Mouse (Mus musculus): Measurements from ENCODE around the gene Vstm4.

The Vstm4 gene

DNA sequence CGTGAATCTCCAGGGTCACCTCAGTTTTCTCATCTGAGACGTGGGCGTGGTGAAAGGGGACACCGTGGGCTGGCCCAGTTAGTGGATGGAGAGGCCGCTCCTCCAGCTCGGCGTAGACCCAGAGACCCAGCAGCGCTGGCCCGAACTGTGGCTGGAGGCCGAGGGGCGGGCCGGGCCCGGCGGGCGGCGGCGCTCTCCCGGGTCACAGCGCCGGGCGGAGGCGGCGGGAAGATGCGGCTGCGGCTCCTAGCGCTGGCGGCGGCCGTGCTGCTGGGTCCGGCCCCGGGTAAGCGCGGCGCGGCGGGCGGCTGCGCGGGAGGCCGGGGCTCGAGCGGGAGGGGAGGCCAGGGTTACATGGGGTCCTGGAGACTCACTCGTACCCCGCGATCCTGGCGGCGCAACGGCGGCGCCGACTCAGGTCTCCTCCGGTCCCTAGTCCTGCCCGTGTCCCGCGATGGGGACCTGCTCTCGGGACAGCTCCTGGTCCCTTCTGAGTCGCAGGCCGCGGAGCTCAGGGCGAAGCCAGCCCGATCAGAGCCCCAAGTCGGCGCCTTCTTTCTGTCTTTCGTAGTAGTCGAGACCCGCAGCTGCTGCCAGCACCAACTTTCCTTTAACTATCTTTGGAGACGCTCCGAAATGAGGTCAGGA lies at the start of gene Vstm4:
Vstm4 (plus strand) TSS at position 76 of the 648 bp plus-strand sequence.
- peak; percentile 45 for DNase-seq (ENCODE audit: low read depth, low spot score)

GRCm38 (mm10) chr14:32810111-32810510 lies 46.4 kb upstream of the Vstm4 start:
- DNase-seq (ENCODE audit: low read depth, low spot score), result no peak

DNA sequence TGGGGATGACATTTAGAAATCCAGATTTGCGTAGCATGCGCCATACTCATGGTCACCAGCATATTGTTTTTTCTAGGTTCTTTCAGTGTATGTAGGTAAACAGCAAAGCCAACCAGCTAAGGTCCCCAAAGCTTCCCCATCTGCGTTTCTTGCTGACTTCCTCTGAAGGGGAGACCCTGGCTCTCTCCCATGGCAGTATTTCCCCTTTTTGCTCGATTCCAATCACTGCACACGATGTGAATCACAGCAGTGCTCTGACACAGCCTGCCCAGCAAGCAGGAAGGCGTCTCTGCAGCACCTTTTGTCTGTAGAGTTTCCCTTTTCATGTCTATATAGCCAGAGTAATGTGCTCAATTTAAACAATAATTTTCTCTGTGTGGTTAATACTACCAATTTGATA lies 44.1 kb upstream of the Vstm4 start:
- DNase-seq (ENCODE audit: low read depth, low spot score), result no peak

- no peak for DNase-seq (ENCODE audit: low read depth, low spot score)
Observed at GRCm38 (mm10) chr14:32814961-32815360, 41.6 kb upstream of the Vstm4 start.

- no peak for DNase-seq (ENCODE audit: low read depth, low spot score)
Observed at GRCm38 (mm10) chr14:32816533-32816932, 40.0 kb upstream of the Vstm4 start.

DNA sequence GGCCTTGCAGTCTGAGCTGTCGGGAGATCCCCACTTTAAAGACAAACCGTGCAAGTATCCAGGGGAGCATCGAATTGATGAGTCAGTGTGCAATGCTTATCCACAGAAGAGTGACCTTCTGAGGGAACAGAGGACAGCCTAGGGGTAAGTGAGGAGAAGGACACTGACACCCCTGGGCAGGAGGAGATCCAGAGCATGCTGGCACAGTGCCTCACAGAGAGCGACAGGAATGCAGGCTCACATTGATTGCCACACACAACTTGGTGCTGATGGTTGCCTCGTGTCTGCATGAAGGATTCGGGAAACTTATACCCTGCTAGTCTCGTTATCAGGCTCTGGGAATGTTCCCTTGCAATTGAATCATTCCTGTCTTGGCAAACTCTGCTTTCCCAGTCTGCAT lies 39.3 kb upstream of the Vstm4 start:
- DNase-seq (ENCODE audit: low read depth, low spot score), result no peak

- no peak for DNase-seq (ENCODE audit: low read depth, low spot score)
Observed at GRCm38 (mm10) chr14:32819297-32819696, 37.3 kb upstream of the Vstm4 start.

- DNase-seq (ENCODE audit: low read depth, low spot score), result no peak
Observed at GRCm38 (mm10) chr14:32822812-32823211, 33.7 kb upstream of the Vstm4 start.

DNA sequence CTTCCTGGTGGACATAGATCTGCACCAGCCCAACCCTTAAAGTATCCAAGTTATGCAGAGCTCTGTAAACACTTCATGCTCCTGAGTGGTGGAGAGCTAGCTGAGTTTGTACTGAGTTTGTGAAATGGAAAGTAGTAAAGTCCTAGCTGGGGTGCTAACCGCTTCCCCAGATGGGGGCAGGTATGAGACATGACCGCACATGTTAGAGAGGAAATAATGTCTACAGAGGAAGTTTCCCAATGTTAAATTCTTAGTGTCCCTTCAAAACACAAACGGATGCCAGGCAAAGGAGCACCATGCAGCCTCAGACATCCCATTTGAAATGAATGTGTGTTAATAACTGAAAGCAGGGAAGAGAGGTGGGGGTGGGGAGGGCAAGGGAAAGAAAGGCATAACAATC lies 32.7 kb upstream of the Vstm4 start:
- DNase-seq (ENCODE audit: low read depth, low spot score), result no peak

DNA sequence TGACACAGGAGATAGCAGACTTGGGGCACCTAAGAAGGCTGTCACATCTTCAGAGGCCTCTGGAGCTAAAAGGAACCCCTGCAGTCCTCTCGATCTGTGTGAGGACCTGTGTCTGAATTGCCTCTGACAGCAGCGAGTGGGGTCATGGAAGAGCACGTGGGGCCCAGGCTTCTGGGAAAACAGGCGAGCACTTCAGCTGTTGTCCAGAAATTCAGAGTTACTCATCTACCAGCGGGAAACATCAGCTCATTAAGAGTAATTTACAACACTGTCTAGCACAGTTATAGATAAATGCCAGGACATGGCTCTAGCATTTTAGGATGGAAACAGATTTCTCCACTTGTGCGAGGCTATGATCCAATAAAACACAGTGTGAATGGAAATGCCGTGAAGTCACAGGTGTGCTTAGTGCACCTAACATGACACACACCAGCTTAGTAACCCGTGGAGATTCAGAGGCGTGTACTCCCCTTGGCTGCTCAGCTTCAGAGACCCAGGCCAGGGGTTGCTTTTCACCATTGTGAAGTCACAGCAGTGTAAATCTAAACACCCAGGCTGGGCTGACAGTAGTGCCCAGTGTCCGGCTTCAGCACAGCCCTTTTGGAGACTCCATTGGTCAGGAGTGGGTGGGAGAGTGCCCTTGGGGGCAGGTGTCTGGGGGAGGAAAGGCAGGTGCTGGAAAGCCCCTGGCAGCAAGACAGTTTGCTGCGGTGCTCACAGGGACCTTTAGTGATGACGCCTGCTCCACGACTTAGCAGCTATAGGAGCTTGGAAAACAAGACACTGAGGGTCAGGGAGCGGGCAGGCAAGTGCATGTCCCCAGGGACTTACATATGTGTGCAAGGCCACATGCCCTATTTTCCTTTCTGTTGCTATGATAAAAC lies 32.0 kb upstream of the Vstm4 start:
- no peak for DNase-seq (ENCODE audit: low read depth, low spot score)

GRCm38 (mm10) chr14:32825426-32826032 lies 31.0 kb upstream of the Vstm4 start:
- DNase-seq (ENCODE audit: low read depth, low spot score), result peak; percentile 86

DNA sequence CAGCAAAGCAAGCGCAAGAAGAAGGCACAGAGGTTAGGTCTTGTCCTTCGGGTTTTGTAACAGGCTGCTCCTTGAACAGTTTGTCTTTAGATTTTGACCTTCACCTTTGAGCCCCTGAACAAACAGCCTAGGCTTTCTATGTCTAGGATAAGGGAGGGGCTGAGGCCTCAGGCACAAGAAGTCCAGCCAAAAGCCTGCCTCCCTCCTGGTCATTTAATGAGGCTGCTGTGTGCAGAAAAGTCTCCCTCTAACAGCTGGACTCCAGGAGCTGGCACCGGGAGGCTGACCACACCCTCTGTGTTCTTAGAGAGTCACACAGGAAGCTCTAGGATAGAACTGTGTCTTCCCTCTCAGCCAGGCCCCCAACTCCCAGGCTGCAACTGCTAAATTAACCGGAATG lies 29.4 kb upstream of the Vstm4 start:
- no peak for DNase-seq (ENCODE audit: low read depth, low spot score)

DNA sequence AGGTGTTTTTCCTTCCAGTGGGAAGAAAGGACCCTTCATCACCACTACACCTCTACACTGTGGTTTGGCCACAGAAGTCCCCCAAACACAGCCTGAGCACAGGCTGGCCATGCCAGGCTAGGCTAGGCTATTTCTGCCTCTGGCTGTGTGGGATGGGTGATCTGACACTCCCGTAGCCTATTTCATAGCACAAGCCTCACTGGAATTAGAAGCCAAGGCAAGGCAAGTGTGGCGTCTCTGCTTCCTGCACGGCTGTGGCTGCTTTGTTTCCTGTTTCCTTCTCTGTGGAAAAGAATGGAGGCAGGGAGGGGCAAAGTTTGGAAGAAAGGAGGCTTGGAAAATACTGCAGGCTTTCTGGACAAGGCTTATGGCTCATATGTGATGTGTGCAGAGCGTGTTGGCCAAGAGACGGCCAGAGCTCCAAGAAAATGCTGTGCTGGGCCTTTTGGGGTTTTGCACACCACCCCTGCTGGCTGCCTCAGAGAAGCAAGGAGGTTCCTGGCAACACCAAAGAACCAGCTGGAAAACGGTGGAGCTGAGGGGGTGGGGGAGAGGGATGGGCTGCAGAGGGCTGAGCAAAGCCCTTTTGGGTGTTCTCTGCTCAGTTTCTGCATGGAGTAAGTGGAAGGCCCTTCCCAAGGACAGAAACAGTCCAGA lies 28.4 kb upstream of the Vstm4 start:
- DNase-seq (ENCODE audit: low read depth, low spot score), result no peak

GRCm38 (mm10) chr14:32833847-32834246 lies 22.7 kb upstream of the Vstm4 start, which contains the start of gene Fam170b:
TSS of gene Fam170b (plus strand) at chr14:32833962.
- DNase-seq (ENCODE audit: low read depth, low spot score), result no peak

DNA sequence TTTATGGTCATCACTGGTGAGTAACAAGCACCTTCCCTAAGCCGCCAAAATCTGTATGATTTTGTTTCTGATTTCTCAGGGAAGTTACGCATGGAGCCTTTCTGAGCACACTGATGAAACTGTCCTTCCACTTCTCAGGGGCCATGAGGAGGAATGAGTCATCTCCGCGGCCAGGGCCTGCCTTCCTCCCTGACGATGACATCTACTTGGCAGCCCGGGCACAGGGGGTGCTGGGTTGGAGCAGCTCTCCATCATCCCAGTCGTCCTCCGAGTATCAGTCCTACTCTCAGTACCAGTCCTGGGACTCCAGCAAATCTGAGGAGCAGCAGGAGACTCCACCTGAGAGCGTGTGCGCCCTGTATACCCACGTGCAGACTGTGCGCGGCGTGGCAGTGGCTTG lies 21.4 kb upstream of the Vstm4 start:
- DNase-seq (ENCODE audit: low read depth, low spot score), result no peak

GRCm38 (mm10) chr14:32835596-32835995 lies 21.0 kb upstream of the Vstm4 start:
- DNase-seq (ENCODE audit: low read depth, low spot score), result no peak

DNA sequence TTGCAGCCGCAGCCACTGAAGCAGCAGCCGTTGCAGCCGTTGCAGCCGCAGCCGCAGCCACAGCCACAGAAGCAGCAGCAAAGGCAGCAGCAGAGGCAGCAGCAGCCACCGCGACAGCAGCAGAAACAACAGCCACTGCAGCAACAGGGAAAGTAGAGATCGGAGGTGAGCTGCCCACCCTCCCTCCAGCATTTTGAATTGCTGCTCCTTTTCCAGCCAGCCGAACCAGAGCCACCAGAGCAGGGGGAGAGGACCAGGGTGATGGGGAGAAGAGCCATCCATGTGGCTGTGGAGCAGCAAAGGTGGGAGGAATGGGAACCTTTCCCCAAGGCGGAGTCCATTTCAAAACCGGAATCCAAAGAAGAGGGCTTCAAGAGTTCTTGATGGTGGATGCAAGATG lies 20.4 kb upstream of the Vstm4 start:
- DNase-seq (ENCODE audit: low read depth, low spot score), result no peak

DNA sequence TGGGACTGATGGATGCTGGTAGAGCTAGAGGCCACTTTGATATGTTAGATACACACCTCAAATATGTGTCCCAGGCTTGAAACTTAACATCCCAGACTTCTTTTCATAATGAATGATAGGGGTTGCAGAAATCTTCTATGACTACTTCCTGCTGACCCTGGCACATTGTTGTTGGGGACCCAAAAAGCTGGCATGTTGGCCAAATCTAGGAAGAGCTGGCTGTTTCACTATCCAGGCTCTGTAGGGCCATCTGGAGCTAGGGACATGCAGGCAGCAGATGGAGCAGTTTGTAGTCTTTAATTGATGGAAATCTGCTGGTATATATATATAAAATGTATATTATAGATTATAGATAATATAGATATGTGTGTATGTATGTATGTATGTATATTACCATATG lies 14.5 kb upstream of the Vstm4 start:
- DNase-seq (ENCODE audit: low read depth, low spot score), result no peak

DNA sequence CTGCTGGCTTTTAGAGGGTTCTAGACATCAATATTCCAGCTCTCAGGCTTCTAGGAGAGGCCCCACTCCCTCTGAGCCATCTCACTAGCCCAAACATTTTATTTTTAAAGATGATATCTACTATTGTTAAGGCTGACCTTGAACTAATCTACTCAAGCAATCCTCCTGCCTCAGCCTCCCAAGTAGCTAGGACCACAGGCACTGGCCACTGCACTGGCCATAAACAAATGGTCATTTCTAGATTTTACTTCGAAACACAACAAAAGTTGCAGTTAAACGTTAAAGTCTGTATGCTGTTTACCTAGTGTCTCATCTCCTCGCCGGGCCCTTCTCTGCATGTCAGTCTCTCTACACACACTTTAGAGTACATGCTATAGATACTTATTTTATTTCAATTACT lies 2.5 kb upstream of the Vstm4 start:
- no peak for DNase-seq (ENCODE audit: low read depth, low spot score)

DNA sequence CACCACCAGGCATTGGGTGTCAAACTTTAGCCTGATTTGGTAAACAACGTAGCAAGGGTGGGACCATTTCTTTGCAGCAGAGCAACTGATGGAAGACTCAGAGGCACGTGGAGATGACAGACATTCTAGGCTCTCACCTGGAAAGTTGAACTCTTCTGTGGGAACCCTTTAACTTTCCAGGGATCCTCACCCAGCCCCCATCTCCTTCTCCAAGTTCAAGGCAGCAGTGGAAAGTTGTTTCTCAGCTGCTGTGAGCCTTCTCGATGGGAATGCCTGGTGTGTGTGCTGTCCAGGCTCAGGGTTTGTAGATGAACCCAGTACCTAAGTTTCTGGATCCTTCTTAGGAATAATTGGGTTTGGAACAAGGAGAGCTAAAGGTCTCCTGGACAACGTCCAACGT lies 310 bp upstream of the Vstm4 start:
- DNase-seq (ENCODE audit: low read depth, low spot score), result no peak

DNA sequence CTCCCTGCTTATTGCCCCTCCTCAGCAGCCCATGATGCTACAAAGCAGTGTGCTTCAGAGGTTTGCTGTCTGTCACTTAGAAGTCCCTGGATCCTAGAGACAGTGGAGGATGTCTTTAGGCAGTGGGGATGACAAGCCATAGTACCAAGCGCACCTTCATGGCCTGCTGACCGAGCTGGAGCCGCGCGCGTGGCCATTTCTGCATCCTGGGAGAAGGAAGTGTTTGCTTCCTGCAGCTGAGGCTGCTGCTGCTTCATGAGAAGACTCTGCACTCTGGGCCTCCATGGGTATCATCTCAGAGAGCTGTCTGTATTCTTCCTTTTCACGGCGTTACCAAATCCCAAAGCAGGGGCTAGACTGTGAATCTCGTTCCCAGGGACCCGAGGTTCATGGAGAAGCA lies 1.8 kb downstream of the Vstm4 start:
- DNase-seq (ENCODE audit: low read depth, low spot score), result no peak

- no peak for DNase-seq (ENCODE audit: low read depth, low spot score)
Observed at GRCm38 (mm10) chr14:32858941-32859510, 2.5 kb downstream of the Vstm4 start.

Data from mesoderm, embryonic 11.5 days (tissue).